Mouse (Mus musculus) CH12.LX (cell line): ENCODE results near the gene Rab1a. TPM values are rescaled to one million over a fixed set of nuclear protein-coding genes. Genes with fewer than 3 reads are reported as not detected.

ENCODE experiments used
- DNase-seq: peaks from one replicate; pipeline ENCODE4 v3.0.0-alpha.2; 2013; ENCODE audit errors: extremely low read depth
- H3K27ac ChIP-seq: 2 replicates; pipeline ENCODE4 v1.5.1; 2012; ENCODE audit warnings: low read depth, mild to moderate bottlenecking, control low read depth, moderate library complexity; ENCODE audit not compliant: insufficient read depth
- H3K27me3 ChIP-seq: replicated peaks from 2 replicates; pipeline ENCODE3; 2012; ENCODE audit warnings: inconsistent platforms
- H3K36me3 ChIP-seq, 2 experiments: replicated peaks in 1 of 2; 2 replicates each; pipeline versions ENCODE3 to v1.6.1; 2012; ENCODE audit warnings: inconsistent platforms in 1 of 2, low read length in 1 of 2, mild to moderate bottlenecking in 1 of 2, mixed read lengths in 1 of 2, moderate library complexity in 1 of 2; ENCODE audit not compliant: control insufficient read depth in 1 of 2, insufficient read depth in 1 of 2
- H3K4me1 ChIP-seq, 2 experiments: 2 replicates each; pipeline ENCODE4 v1.6.1; 2012; ENCODE audit warnings: inconsistent platforms in 1 of 2, moderate library complexity in 1 of 2; ENCODE audit not compliant: insufficient read depth in 2 of 2, control insufficient read depth in 1 of 2
- H3K4me2 ChIP-seq: 2 replicates; pipeline ENCODE4 v1.6.1; 2012; ENCODE audit warnings: low read depth, mild to moderate bottlenecking, control low read depth; ENCODE audit not compliant: poor library complexity, insufficient read depth, severe bottlenecking
- H3K4me3 ChIP-seq, 3 experiments: fragments of 150-350 bp in 1 of 3; sonication (generic) in 1 of 3; replicated peaks in 1 of 3; 2 replicates each; pipeline versions ENCODE3 to v1.5.1; 2011 to 2012; ENCODE audit warnings: low read depth in 2 of 3, low read length in 2 of 3, mild to moderate bottlenecking in 2 of 3, moderate library complexity in 2 of 3, control low read depth in 1 of 3, improper control_type of control experiment in 1 of 3, inconsistent platforms in 1 of 3, mixed read lengths in 1 of 3; ENCODE audit not compliant: poor library complexity in 1 of 3
- H3K79me2 ChIP-seq: replicated peaks from 2 replicates; pipeline ENCODE4 v1.6.1; 2012; ENCODE audit warnings: mild to moderate bottlenecking, moderate library complexity; ENCODE audit not compliant: control insufficient read depth, poor library complexity, insufficient read depth, severe bottlenecking; ENCODE audit errors: extremely low read depth
- H3K9ac ChIP-seq: 2 replicates; pipeline ENCODE4 v1.6.1; 2012; ENCODE audit warnings: low read depth, mild to moderate bottlenecking, control low read depth, moderate library complexity; ENCODE audit not compliant: insufficient read depth
- H3K9me3 ChIP-seq: replicated peaks from 2 replicates; pipeline ENCODE3; 2012; ENCODE audit warnings: low read length, inconsistent platforms, mixed read lengths
- CHD1 ChIP-seq: IDR thresholded peaks from 2 replicates; pipeline ENCODE4 v1.6.1; 2012; ENCODE audit warnings: low read depth, low read length, improper control_type of control experiment, inconsistent platforms
- CTCF ChIP-seq, 2 experiments: IDR thresholded peaks in 1 of 2; conservative IDR thresholded peaks in 1 of 2; 2 replicates each; pipeline ENCODE4 v1.5.1; 2011 to 2012; ENCODE audit warnings: low read depth in 2 of 2, low read length in 2 of 2, improper control_type of control experiment in 1 of 2, inconsistent platforms in 1 of 2, mild to moderate bottlenecking in 1 of 2, moderate library complexity in 1 of 2
- EP300 ChIP-seq: IDR thresholded peaks from 2 replicates; pipeline ENCODE4 v1.6.1; 2011; ENCODE audit warnings: low read length, improper control_type of control experiment
- ETS1 ChIP-seq: conservative IDR thresholded peaks from 2 replicates; pipeline ENCODE4 v1.6.1; 2012; ENCODE audit warnings: low read depth, mild to moderate bottlenecking, inconsistent platforms, low read length, improper control_type of control experiment, moderate library complexity
- IRF4 ChIP-seq: IDR thresholded peaks from 2 replicates; pipeline ENCODE4 v1.6.1; 2014; ENCODE audit warnings: low read depth, mild to moderate bottlenecking, inconsistent platforms, low read length, improper control_type of control experiment
- JUND ChIP-seq: conservative IDR thresholded peaks from 2 replicates; pipeline ENCODE4 v1.6.1; 2011; ENCODE audit warnings: low read depth, low read length, improper control_type of control experiment
- KAT2A ChIP-seq: IDR thresholded peaks from 2 replicates; pipeline ENCODE4 v1.6.1; 2012; ENCODE audit warnings: low read length, improper control_type of control experiment, inconsistent platforms; ENCODE audit not compliant: insufficient replicate concordance
- MAFK ChIP-seq: IDR thresholded peaks from 2 replicates; pipeline ENCODE4 v1.6.1; 2011; ENCODE audit warnings: low read length, improper control_type of control experiment; ENCODE audit not compliant: insufficient replicate concordance
- MEF2A ChIP-seq: IDR thresholded peaks from 2 replicates; pipeline ENCODE4 v1.6.1; 2014; ENCODE audit warnings: low read depth, mild to moderate bottlenecking, inconsistent platforms, low read length, improper control_type of control experiment, borderline replicate concordance
- MXI1 ChIP-seq: IDR thresholded peaks from 2 replicates; pipeline ENCODE4 v1.6.1; 2011; ENCODE audit warnings: mild to moderate bottlenecking, low read depth, low read length, improper control_type of control experiment
- NELFE ChIP-seq: IDR thresholded peaks from 2 replicates; pipeline ENCODE4 v1.6.1; 2011; ENCODE audit warnings: low read depth, low read length, improper control_type of control experiment
- POLR2A ChIP-seq: IDR thresholded peaks from 2 replicates; pipeline ENCODE4 v1.6.1; 2011; ENCODE audit warnings: low read depth, mild to moderate bottlenecking, improper control_type of control experiment, low read length
- POLR2AphosphoS2 ChIP-seq: IDR thresholded peaks from 2 replicates; pipeline ENCODE4 v1.6.1; 2011; ENCODE audit warnings: low read depth, low read length, improper control_type of control experiment
- RCOR1 ChIP-seq: conservative IDR thresholded peaks from 2 replicates; pipeline ENCODE4 v1.6.1; 2012; ENCODE audit warnings: low read depth, mild to moderate bottlenecking, inconsistent platforms, low read length, improper control_type of control experiment
- TBP ChIP-seq: conservative IDR thresholded peaks from 2 replicates; pipeline ENCODE4 v1.6.1; 2011; ENCODE audit warnings: low read depth, low read length, improper control_type of control experiment
- USF1 ChIP-seq: IDR thresholded peaks from 2 replicates; pipeline ENCODE4 v1.6.1; 2014; ENCODE audit warnings: low read depth, mild to moderate bottlenecking, inconsistent platforms, low read length, improper control_type of control experiment
- ZKSCAN1 ChIP-seq: IDR thresholded peaks from 2 replicates; pipeline ENCODE4 v1.6.1; 2012; ENCODE audit warnings: low read depth, inconsistent platforms, low read length, improper control_type of control experiment, borderline replicate concordance
- ZNF384 ChIP-seq: IDR thresholded peaks from 2 replicates; pipeline ENCODE4 v1.6.1; 2012; ENCODE audit warnings: low read depth, low read length, improper control_type of control experiment, inconsistent platforms
- dilution Hi-C: fragments of 300-500 bp; cut with MboI; formaldehyde crosslinking; loops from 2 replicates; pipeline ENCODE4 v1.14.3; 2020; ENCODE audit warnings: low sequenced_read_pairs; ENCODE audit not compliant: extremely low pct_unique_long_range_greater_than_20kb, extremely low pct_ligation_motif_present
- in situ Hi-C: fragments of 300-500 bp; cut with MboI; formaldehyde crosslinking; loops from 3 replicates; pipeline ENCODE4 v1.14.3; 2019; ENCODE audit warnings: low sequenced_read_pairs, low pct_ligation_motif_present, low pct_unique_long_range_greater_than_20kb, mixed read lengths
- polyA plus RNA-seq: library from polyadenylated mRNA; unstranded; fragments of >175 nt; gene quantifications from 2 replicates; pipeline ENCODE4 v1.2.1, GENCODE M21; 2012; ENCODE audit warnings: low read depth; ENCODE audit not compliant: insufficient read length
- total RNA-seq, 2 experiments: library from RNA; depleted of rRNA; stranded (reverse); fragments of 300-350 nt in 1 of 2; fragments of >200 nt in 1 of 2; gene quantifications; 2 replicates each; pipeline ENCODE4 v1.2.3; 2012 to 2014

Gene Rab1a
- total and polyA plus RNA-seq, 3 experiments: 76.7 to 263 (median 143) TPM

- Histone ChIP-seq H3K9ac (no peak overlapping the region), H3K79me2 (peaks cover 28% of the 10 kb centered on the region), H3K4me1 (peaks cover 0 to 21% of the 10 kb centered on the region in 2 experiments; a peak in 2 of 4 replicates), H3K4me3 (no peak overlapping the region), H3K36me3 (peaks cover 70 to 91% of the 10 kb centered on the region in 2 experiments), H3K9me3 (no peaks in the 10 kb centered on the region), H3K27ac (no peak overlapping the region), H3K27me3 (no peaks in the 10 kb centered on the region), H3K4me2 (no peak overlapping the region)
- dilution Hi-C loops (no loop called here), in situ Hi-C loops (no loop called here)
- DNase-seq: no peak
- no peak for TF ChIP-seq USF1
- TF ChIP-seq POLR2AphosphoS2: peak; percentile 80; the same call in 1 of the 2 replicates
Observed at GRCm38 (mm10) chr11:20225938-20226337, 24.7 kb downstream of the Rab1a start.

- H3K27ac ChIP-seq: no peak overlapping the region
- dilution Hi-C loops: no loop called here
Observed at GRCm38 (mm10) chr11:20228666-20229065, 27.4 kb downstream of the Rab1a start.

GRCm38 (mm10) chr11:20229311-20229710, 28.1 kb downstream of the Rab1a start:
- DNase-seq: no peak
- dilution Hi-C loops: no loop called here
- TF ChIP-seq ZKSCAN1: no peak
- no peak for TF ChIP-seq CTCF (conservative IDR thresholded peaks at IDR 0.05 in 1 of 2, IDR thresholded peaks at IDR 0.05 in 1 of 2; ENCODE audit: low read depth in 2 of 2, low read length in 2 of 2)
- TF ChIP-seq POLR2A: no peak
- TF ChIP-seq JUND: no peak
- TF ChIP-seq KAT2A: no peak
- TF ChIP-seq USF1: no peak
- no peak for TF ChIP-seq MXI1
- no peak for TF ChIP-seq NELFE
- no peak for TF ChIP-seq CHD1
- TF ChIP-seq MAFK: no peak
- no peak for TF ChIP-seq ZNF384
- TF ChIP-seq ETS1: no peak
- TF ChIP-seq TBP: no peak
- no peak for TF ChIP-seq IRF4
- TF ChIP-seq EP300: no peak
- no peak for TF ChIP-seq RCOR1
- H3K9me3 ChIP-seq: no peaks in the 10 kb centered on the region
- H3K79me2 ChIP-seq: peaks cover 11% of the 10 kb centered on the region
- H3K9ac ChIP-seq: no peak overlapping the region
- no peak overlapping the region for H3K4me2 ChIP-seq
- no peak overlapping the region for H3K4me3 ChIP-seq
- H3K27ac ChIP-seq: no peak overlapping the region
- peaks cover 72 to 91% of the 10 kb centered on the region in 2 experiments for H3K36me3 ChIP-seq
- H3K4me1 ChIP-seq: peaks cover 0 to 35% of the 10 kb centered on the region in 2 experiments; a peak in 2 of 4 replicates
- no peaks in the 10 kb centered on the region for H3K27me3 ChIP-seq
- in situ Hi-C loops: no loop called here

More at GRCm38 (mm10) chr11:20228666-20229065, 27.4 kb downstream of the Rab1a start:
- Histone ChIP-seq H3K9me3 (no peaks in the 10 kb centered on the region), H3K36me3 (peaks cover 73 to 91% of the 10 kb centered on the region in 2 experiments), H3K4me3 (no peak overlapping the region), H3K79me2 (peaks cover 16% of the 10 kb centered on the region), H3K4me1 (peaks cover 0 to 35% of the 10 kb centered on the region in 2 experiments; a peak in 2 of 4 replicates), H3K4me2 (no peak overlapping the region), H3K9ac (no peak overlapping the region), H3K27me3 (no peaks in the 10 kb centered on the region)
- TF ChIP-seq MXI1 (no peak), MEF2A (no peak)
- no peak for DNase-seq
- in situ Hi-C loops: no loop called here
